Mouse (Mus musculus) embryonic fibroblast, embryonic 13.5 days (primary cell): ENCODE results near the gene Atad3a. TPM values are rescaled to one million over a fixed set of nuclear protein-coding genes. Genes with fewer than 3 reads are reported as not detected.
"Not testable (repeated sequence)": the region's sequence is repeated elsewhere in the genome, so short reads cannot be mapped to it uniquely, and the experiment has no call there.

Experiments used
- H3K27ac ChIP-seq: 2 replicates; pipeline ENCODE4 v1.5.1; 2012; ENCODE audit warnings: low read length, control low read depth, inconsistent platforms; ENCODE audit not compliant: insufficient read depth
- H3K4me1 ChIP-seq: 2 replicates; pipeline ENCODE4 v1.6.1; 2011; ENCODE audit warnings: low read length; ENCODE audit not compliant: control insufficient read depth, insufficient read depth
- H3K4me3 ChIP-seq: 2 replicates; pipeline ENCODE4 v1.5.1; 2011; ENCODE audit warnings: mild to moderate bottlenecking, control low read depth, low read length; ENCODE audit not compliant: insufficient read depth
- CTCF ChIP-seq: IDR thresholded peaks from 2 replicates; pipeline ENCODE4 v1.5.1; 2011; ENCODE audit warnings: mild to moderate bottlenecking, control low read depth, low read length, moderate library complexity, borderline replicate concordance; ENCODE audit not compliant: insufficient read depth
- POLR2A ChIP-seq: IDR thresholded peaks from 2 replicates; pipeline ENCODE4 v1.6.1; 2011; ENCODE audit warnings: low read depth, mild to moderate bottlenecking, control low read depth, low read length, moderate library complexity
- polyA plus RNA-seq: library from polyadenylated mRNA; stranded (reverse); fragments of >200 nt; gene quantifications from 2 replicates; pipeline ENCODE4 v1.2.4, GENCODE M21; 2011; ENCODE audit warnings: low read depth; ENCODE audit not compliant: missing spikeins, insufficient read length

Gene Atad3a
- polyA plus RNA-seq = 48.8 and 55.2 TPM in 2 replicates

GRCm38 (mm10) chr4:155760613-155761355, at the start of gene Atad3a:
TSS of gene Atad3a (minus strand) at chr4:155761093.
- Histone ChIP-seq H3K4me1 (peaks cover 5% of the 10 kb centered on the region; the same call in 1 of the 2 replicates), H3K27ac (no peak within 1 kb of the TSS), H3K4me3 (peak within 1 kb of the TSS; percentile 96)
- TF ChIP-seq POLR2A (peak; percentile 89), CTCF (no peak)

DNA sequence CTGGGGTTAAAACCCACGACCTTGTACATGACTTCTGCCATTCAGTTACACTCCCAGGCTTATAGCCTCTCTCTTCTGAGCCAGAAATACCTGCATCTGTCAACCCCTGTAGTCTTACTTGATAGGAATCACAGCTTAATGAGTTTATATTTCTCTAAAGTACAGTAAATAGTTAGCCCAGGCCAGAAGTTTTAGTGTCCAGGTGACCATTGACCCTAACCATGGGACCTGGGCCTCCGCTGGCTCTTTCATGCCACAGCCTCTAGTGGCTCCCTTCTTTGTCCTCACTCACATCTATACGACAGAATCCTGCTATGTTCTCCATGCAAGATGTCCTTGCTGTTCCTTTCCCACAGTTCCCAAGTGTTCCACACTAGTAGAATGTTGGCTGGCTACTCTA, 46.9 kb upstream of the Atad3a start:
- Histone ChIP-seq H3K4me1 (no peaks in the 10 kb centered on the region; the same call in 1 of the 2 replicates), H3K27ac (no peak overlapping the region), H3K4me3 (no peak overlapping the region)
- no peak for TF ChIP-seq POLR2A

GRCm38 (mm10) chr4:155803340-155804041, 42.6 kb upstream of the Atad3a start:
- TF ChIP-seq POLR2A (peak; percentile 76), CTCF (no peak)
- Histone ChIP-seq H3K4me1 (no peaks in the 10 kb centered on the region; the same call in 1 of the 2 replicates), H3K4me3 (peak overlapping the region; percentile 93), H3K27ac (no peak overlapping the region)

DNA sequence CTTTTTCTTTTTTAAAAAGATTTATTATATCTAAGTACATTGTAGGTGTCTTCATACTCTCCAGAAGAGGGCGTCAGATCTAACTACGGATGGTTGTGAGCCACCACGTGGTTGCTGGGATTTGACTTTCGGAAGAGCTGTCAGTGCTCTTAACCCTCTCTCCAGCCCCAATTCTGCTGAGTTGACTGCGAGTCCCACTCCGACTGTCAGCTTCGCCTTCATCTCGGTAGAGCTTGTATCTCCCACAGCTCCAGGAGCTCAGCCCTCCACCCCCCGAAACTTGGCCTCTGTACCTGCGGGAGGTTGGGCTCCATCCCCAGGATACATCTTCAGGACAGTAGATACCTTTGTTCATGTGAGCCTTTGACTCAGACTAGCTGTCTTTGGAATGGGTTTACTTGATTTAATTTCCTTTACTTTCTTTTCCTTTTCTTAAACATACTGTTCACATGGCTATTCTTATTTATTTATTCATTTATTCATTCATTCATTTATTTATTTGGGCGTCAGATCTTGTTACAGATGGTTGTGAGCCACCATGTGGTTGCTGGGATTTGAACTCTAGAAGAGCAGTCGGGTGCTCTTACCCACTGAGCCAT, 41.9 kb upstream of the Atad3a start, which contains the start of gene Mrpl20:
Gene Mrpl20 (plus strand): TSS at position 138 of the 599 bp plus-strand sequence.
- no peaks in the 10 kb centered on the region; the same call in 1 of the 2 replicates for H3K4me1 ChIP-seq
- peak within 1 kb of the TSS; percentile 93 for H3K4me3 ChIP-seq
- 0 out of 2 replicates have a peak, but pooled peaks have one; percentile 12 for TF ChIP-seq POLR2A
- no peak for TF ChIP-seq CTCF
- no peak within 1 kb of the TSS for H3K27ac ChIP-seq

DNA sequence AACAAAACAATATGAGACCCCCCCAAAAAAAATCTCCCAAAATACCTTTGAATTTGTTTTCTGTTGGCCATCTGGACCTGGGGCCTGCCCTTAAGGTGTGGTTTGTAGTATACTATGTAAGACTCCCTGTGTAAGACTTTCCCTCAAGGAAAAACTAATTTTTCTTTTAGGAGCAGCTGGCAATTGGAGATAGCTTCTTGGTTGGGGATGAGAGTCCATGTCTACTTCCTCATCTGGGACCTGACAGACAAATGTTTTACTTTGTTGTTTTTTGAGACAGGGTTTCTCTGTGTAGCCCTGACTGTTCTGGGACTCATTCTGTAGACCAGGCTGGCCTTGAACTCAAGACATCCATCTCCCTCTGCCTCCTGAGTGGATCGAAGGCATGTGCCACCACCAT, 41.2 kb upstream of the Atad3a start:
- Histone ChIP-seq H3K27ac (no peak overlapping the region), H3K4me1 (no peaks in the 10 kb centered on the region; the same call in 1 of the 2 replicates), H3K4me3 (no peak overlapping the region)
- no peak for TF ChIP-seq POLR2A
- no peak for TF ChIP-seq CTCF

DNA sequence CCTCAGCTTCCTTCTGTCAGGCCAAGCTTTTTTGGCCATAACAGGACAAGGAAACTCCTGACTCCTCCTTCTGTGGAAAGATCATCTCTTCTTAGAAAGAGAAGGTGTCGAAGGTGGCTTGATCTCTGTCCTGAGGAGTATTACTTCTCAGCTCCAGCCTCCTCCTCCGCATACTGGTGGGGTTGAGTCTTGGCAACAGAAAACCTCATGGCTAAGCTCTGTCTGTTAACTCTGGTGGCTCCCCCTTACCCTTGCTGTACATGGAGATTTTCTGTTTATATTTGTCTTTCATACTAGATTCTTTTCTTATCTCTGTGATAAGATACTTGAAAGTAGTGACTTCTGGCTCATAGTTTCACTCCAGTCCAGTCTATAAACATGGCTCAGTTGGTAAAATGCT, 32.8 kb upstream of the Atad3a start:
- no peak overlapping the region for H3K4me3 ChIP-seq
- no peak overlapping the region for H3K27ac ChIP-seq
- H3K4me1 ChIP-seq = no peaks in the 10 kb centered on the region
- TF ChIP-seq POLR2A = no peak
- TF ChIP-seq CTCF = no peak

GRCm38 (mm10) chr4:155791240-155791933, 30.5 kb upstream of the Atad3a start:
- Histone ChIP-seq H3K4me3 (no peak overlapping the region), H3K27ac (no peak overlapping the region), H3K4me1 (no peaks in the 10 kb centered on the region)
- TF ChIP-seq CTCF = no peak
- TF ChIP-seq POLR2A = no peak

- TF ChIP-seq POLR2A = no peak
- no peak for TF ChIP-seq CTCF
Measured at GRCm38 (mm10) chr4:155790650-155791161, 29.8 kb upstream of the Atad3a start.

GRCm38 (mm10) chr4:155790021-155790489, 29.2 kb upstream of the Atad3a start, which contains the start of gene Ankrd65:
TSS of gene Ankrd65 (plus strand) at chr4:155790439.
- TF ChIP-seq CTCF (no peak), POLR2A (no peak)
- Histone ChIP-seq H3K27ac (no peak within 1 kb of the TSS), H3K4me3 (no peak within 1 kb of the TSS), H3K4me1 (no peaks in the 10 kb centered on the region)

More at GRCm38 (mm10) chr4:155790650-155791161, 29.8 kb upstream of the Atad3a start:
- Histone ChIP-seq H3K4me3 (no peak overlapping the region), H3K27ac (no peak overlapping the region), H3K4me1 (no peaks in the 10 kb centered on the region)

DNA sequence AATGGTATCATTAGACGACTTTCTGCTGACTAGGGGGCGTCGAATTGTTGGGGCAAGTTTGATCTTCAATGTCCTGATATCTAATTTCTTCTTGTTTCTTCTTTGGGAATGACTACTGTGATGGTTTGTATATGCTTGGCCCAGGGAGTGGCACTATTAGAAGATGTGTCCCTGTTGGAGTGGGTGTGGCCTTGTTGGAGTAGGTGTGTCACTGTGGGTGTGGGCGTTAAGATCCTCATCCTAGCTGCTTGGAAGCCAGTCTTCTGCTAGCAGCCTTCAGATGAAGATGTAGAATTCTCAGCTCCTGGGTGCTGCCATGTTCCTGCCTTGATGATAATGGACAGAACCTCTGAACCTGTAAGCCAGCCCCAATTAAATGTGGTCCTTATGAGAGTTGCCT, 27.9 kb upstream of the Atad3a start:
- not testable (repeated sequence) for H3K4me1 ChIP-seq, H3K4me3 ChIP-seq, H3K27ac ChIP-seq
